Mouse (Mus musculus) neural tube, embryonic 12.5 days (tissue): ENCODE results near the gene Mt3. TPM values are rescaled to one million over a fixed set of nuclear protein-coding genes. Genes with fewer than 3 reads are reported as not detected.
"Not testable (repeated sequence)": the region's sequence is repeated elsewhere in the genome, so short reads cannot be mapped to it uniquely, and the experiment has no call there.

Source experiments
- ATAC-seq: fragments of 200-750 bp; cut with Nextera tagmentation; 2 replicates; pipeline ENCODE4 v1.8.0; 2017; ENCODE audit warnings: low read depth, mild to moderate bottlenecking, moderate TSS enrichment, moderate library complexity; ENCODE audit not compliant: low FRiP score
- H3K27ac ChIP-seq: fragments of 300-500 bp; sonication (generic); 2 replicates; pipeline ENCODE4 v1.5.1; 2016
- H3K27me3 ChIP-seq: fragments of 300-500 bp; sonication (generic); replicated peaks from 2 replicates; pipeline ENCODE4 v1.6.1; 2016; ENCODE audit warnings: mild to moderate bottlenecking
- H3K36me3 ChIP-seq: fragments of 300-500 bp; sonication (generic); 2 replicates; pipeline ENCODE4 v1.6.1; 2016; ENCODE audit warnings: mild to moderate bottlenecking
- H3K4me1 ChIP-seq: fragments of 300-500 bp; sonication (generic); 2 replicates; pipeline ENCODE4 v1.6.1; 2016
- H3K4me2 ChIP-seq: fragments of 300-500 bp; sonication (generic); replicated peaks from 2 replicates; pipeline ENCODE4 v1.6.1; 2016; ENCODE audit warnings: mild to moderate bottlenecking
- H3K4me3 ChIP-seq: fragments of 300-500 bp; sonication (generic); 2 replicates; pipeline ENCODE4 v1.5.1; 2016
- H3K9ac ChIP-seq: fragments of 300-500 bp; sonication (generic); 2 replicates; pipeline ENCODE4 v1.6.1; 2016; ENCODE audit warnings: mild to moderate bottlenecking
- H3K9me3 ChIP-seq: fragments of 300-500 bp; sonication (generic); 2 replicates; pipeline ENCODE4 v1.6.1; 2016; ENCODE audit warnings: mild to moderate bottlenecking
- WGBS: fragments of 180-500 bp; shearing (Covaris S2); methylation state at CpG from one replicate; pipeline ENCODE4 v1.1.7; 2016; 5-methylcytosine and 5-hydroxymethylcytosine counted together
- polyA plus RNA-seq: library from polyadenylated mRNA; unstranded; fragments of >200 nt; fragmentation: Nextera tagmentation; extraction: Ambion mirVana; gene quantifications from 2 replicates; pipeline ENCODE4 v1.2.1, GENCODE M21; 2016

Mt3 gene
- polyA plus RNA-seq, 1 experiment from 2014 or later, result 24.8 TPM

DNA sequence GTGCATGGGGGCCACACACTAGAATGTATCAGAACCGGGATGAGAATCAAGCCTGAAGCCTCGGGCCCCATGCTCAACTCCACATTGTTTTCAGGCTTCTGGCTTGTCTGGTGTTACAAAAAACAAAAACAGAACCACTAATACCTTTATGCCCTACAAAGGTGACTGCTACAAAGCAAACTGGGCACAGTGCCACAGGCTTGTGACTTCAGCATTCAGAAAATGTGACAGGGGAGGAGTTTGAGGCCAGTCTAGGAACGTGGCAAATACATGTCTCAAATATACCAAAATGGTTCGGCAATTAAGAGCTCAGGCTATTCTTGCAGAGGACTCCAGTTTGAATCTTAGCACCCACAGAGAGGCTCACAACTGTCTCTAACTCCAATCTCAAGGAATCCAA, 3.7 kb downstream of the Mt3 start:
- 82% methylated on average over 4 of the region's 4 CpGs for whole genome bisulfite sequencing

DNA sequence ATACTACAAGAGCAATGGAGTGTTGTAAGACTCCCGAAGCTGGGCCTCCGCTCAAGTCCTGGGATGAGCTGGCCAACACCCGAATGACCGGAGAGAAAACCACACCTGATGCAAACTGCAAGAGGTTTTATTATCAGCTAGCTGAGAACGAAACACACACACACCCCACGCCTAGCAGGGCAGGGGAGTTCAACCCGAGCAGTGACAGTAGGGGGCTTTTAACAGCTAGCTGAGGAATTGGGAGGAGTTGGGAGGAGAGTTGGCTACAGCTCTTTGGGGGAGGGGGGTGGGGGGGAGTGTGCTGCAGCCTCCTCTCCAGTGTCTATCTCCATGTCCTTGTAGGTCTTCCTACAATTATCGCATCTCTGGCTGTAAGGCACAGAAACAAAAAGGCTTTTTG, 13.4 kb downstream of the Mt3 start:
- not testable (repeated sequence) for H3K9me3 ChIP-seq, H3K4me3 ChIP-seq
- 70% methylated on average over 8 of the region's 8 CpGs for WGBS

More for the DNA sequence above, 3.7 kb downstream of the Mt3 start:
- Histone ChIP-seq H3K27ac (no peak overlapping the region), H3K4me3 (no peak overlapping the region), H3K4me1 (peaks cover 18% of the 10 kb centered on the region), H3K9ac (no peak overlapping the region), H3K4me2 (no peak overlapping the region), H3K36me3 (no peaks in the 10 kb centered on the region), H3K9me3 (no peaks in the 10 kb centered on the region), H3K27me3 (peaks cover 15% of the 10 kb centered on the region)
- no peak for ATAC-seq

DNA sequence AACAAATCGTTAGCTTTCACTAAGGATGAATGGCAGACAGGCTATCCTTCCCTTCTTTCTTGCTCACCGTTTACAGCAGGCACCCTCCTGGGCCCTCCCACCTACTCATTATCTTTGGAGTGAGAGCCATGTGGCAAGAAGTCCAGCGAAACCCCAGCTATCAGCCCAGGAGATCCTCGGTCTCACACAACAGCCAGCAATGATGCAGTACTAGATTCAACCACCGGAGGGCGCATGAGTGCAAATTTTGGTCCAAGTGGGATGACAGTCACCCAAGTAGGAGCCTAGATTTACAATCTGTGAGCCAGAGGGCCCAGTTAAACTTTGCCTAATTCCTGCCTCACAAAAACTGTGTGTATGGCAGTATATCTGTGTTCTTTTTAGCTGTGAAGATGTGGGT, 14.8 kb downstream of the Mt3 start:
- no peaks in the 10 kb centered on the region for H3K9me3 ChIP-seq
- no peaks in the 10 kb centered on the region for H3K36me3 ChIP-seq
- no peak overlapping the region; the same call in 1 of the 2 replicates for H3K9ac ChIP-seq
- peaks cover 37% of the 10 kb centered on the region for H3K27me3 ChIP-seq
- no peak overlapping the region for H3K4me3 ChIP-seq
- H3K4me1 ChIP-seq, result peaks cover 8% of the 10 kb centered on the region
- no peak overlapping the region for H3K27ac ChIP-seq
- H3K4me2 ChIP-seq, result no peak overlapping the region
- peak; percentile 63; the same call in 1 of the 2 replicates for ATAC-seq
- WGBS, result 0% methylated on average over 6 of the region's 6 CpGs

More for the DNA sequence above, 13.4 kb downstream of the Mt3 start:
- not testable (repeated sequence) for H3K4me2 ChIP-seq, ATAC-seq, H3K36me3 ChIP-seq, H3K27ac ChIP-seq, H3K9ac ChIP-seq, H3K4me1 ChIP-seq
- H3K27me3 ChIP-seq, result peaks cover 22% of the 10 kb centered on the region

DNA sequence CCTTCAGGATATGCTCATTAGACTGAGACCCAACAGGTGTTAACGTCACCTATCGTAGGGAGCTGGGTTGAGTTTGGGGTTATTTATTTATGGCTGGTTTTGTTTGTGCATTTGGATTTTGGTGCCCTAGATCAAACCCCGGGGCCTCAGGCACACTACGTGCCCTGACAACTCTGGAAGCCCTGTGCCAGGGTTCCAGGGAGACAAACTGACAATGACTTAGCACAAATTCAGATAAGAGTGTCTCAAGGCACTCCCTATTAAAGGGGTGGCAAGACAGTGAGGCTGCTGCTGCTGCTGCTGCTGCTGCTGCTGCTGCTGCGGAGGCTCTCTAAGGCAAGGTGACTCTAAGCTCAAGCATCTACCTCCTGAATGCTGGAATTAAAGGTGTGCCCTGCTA, 17.1 kb downstream of the Mt3 start:
- Histone ChIP-seq H3K4me2 (no peak overlapping the region), H3K9me3 (no peaks in the 10 kb centered on the region), H3K27ac (no peak overlapping the region), H3K27me3 (peaks cover 60% of the 10 kb centered on the region), H3K9ac (no peak overlapping the region), H3K4me3 (no peak overlapping the region), H3K4me1 (peaks cover 19% of the 10 kb centered on the region), H3K36me3 (no peaks in the 10 kb centered on the region)
- no peak for ATAC-seq
- WGBS, result 86% methylated on average over 5 of the region's 5 CpGs

DNA sequence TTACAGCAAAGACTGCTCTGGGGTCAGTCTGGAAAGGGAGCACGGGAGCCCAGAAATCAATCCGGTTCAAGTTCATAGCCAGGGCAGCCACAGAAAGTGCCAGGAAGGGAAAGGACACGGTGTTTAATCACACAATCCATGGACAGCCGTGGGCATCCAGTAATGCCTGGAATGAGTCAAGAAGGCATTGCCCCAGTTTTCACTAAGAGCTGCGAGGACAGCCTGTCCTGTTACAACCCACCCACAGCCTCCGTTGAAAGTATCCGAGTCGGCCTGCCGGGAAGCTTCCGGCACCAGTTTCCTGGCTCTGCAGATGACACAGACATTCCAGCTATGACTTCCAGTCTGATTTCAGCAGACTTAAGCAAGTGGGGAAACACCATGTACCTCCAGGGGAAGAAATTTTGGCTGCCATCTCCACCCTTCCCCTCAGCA, 18.9 kb downstream of the Mt3 start:
- peak overlapping the region; percentile 85 for H3K4me2 ChIP-seq
- H3K36me3 ChIP-seq, result no peaks in the 10 kb centered on the region
- H3K9ac ChIP-seq, result no peak overlapping the region
- H3K4me1 ChIP-seq, result peaks cover 19% of the 10 kb centered on the region
- H3K27ac ChIP-seq, result no peak overlapping the region
- peaks cover 77% of the 10 kb centered on the region for H3K27me3 ChIP-seq
- no peak overlapping the region for H3K4me3 ChIP-seq
- ATAC-seq, result no peak
- no peaks in the 10 kb centered on the region for H3K9me3 ChIP-seq
- WGBS, result 33% methylated on average over 10 of the region's 10 CpGs

DNA sequence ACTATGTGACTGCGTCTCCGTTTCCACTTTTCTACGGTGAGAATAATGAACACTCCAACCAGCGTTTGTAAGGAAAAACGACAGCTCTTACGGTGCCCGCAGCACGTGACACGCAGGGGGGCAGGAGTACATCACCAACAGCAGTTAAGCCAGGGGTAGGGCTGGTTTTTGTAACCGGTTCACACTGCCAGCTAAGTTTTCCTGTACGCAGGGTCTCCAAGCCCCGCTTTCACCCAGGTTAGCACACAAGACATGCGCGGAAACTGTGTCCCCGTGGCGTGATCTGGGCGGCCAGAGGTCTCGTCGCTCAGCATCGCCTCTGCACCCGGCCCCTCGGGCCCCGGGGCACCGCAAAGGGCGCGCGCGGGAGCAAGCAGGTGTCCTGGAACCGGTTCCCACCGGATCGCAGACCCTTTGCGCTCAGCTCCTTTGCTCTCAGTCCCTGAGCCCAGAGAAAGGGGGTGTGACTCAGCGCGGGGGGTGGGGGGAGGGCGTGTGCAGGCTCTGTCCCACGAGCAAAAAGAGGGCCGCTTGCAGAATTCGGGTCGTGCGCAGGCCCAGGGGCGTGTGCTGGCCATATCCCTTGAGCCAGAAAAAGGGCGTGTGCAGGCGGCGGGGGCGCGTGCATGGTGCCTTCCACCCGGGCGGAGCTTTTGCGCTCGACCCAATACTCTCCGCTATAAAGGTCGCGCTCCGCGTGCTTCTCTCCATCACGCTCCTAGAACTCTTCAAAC, 19.8 kb downstream of the Mt3 start, which contains the start of gene Mt2:
Mt2 (plus strand) TSS at position 590 of the 734 bp plus-strand sequence.
- WGBS, result under 1% methylated on average over 56 of the region's 56 CpGs
- Histone ChIP-seq H3K4me1 (peaks cover 19% of the 10 kb centered on the region), H3K27ac (no peak within 1 kb of the TSS), H3K9me3 (no peaks in the 10 kb centered on the region), H3K36me3 (no peaks in the 10 kb centered on the region), H3K27me3 (peaks cover 86% of the 10 kb centered on the region), H3K9ac (peak within 1 kb of the TSS; percentile 44), H3K4me2 (peak within 1 kb of the TSS; percentile 85), H3K4me3 (peak within 1 kb of the TSS; percentile 39)
- ATAC-seq, result peak; percentile 63

DNA sequence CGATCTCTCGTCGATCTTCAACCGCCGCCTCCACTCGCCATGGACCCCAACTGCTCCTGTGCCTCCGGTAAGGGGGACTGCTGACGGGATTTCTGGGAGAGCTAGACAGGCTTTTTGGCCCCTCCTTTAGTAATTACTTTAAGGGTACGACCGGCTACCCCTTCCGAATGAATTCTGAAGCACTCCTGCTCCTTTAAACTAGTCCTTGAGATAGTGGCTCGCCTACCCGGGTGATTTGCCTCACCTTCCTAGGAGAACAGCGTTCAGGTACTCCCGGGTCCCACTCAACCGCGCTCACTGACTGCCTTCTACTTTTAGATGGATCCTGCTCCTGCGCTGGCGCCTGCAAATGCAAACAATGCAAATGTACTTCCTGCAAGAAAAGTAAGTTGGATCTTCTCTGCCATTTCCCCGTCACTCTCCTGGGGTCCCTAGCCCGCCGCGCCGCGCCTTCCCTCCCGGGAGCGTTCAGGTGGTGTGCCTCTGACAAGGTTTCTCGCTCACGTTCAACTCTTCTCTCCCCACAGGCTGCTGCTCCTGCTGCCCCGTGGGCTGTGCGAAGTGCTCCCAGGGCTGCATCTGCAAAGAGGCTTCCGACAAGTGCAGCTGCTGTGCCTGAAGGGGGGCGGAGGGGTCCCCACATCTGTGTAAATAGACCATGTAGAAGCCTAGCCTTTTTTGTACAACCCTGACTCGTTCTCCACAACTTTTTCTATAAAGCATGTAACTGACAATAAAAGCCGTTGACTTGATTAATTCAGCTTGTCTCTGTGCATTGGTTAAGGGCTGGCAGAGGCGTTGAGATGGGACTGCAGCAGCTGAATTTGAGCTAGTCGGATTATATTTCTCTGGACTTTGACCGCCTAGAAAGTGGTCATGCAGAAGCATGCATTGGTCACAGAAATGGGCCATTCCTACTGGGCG, 20.7 kb downstream of the Mt3 start:
- 1% methylated on average over 39 of the region's 39 CpGs for WGBS
- Histone ChIP-seq H3K4me1 (peaks cover 19% of the 10 kb centered on the region), H3K4me3 (peak overlapping the region; percentile 39), H3K9me3 (no peaks in the 10 kb centered on the region), H3K9ac (peak overlapping the region; percentile 44; the same call in 1 of the 2 replicates), H3K27ac (no peak overlapping the region), H3K27me3 (peaks cover 85% of the 10 kb centered on the region), H3K36me3 (no peaks in the 10 kb centered on the region), H3K4me2 (peak overlapping the region; percentile 85)
- ATAC-seq, result 0 out of 2 replicates have a peak, but pooled peaks have one; percentile 60

DNA sequence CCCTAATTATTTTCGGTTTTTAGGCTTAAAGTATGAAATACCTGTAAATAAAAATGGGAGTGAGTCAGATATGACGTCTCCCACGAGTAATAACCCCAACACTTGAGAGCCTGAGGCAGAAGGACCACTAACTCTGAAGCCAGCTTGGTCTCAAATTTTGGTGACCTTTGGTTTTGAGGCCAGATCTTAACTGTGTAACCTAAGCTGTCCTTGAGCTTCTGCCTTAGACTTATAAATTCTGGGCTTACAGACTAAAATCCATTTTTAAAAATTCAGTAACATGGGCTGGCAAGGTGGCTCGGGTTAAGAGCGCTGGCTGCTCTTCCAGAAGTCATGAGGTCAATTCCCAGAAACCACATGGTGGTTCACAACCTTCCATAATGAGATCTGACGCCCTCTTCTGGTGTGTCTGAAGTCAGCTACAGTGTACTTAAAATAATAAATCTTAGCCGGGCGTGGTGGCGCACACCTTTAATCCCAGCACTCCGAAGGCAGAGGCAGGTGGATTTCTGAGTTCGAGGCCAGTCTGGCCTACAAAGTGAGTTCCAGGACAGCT, 21.5 kb downstream of the Mt3 start:
- H3K27me3 ChIP-seq, result peaks cover 92% of the 10 kb centered on the region
- H3K27ac ChIP-seq, result no peak overlapping the region
- 38% methylated on average over 11 of the region's 11 CpGs for WGBS
- no peak overlapping the region for H3K4me2 ChIP-seq
- H3K9ac ChIP-seq, result no peak overlapping the region
- H3K9me3 ChIP-seq, result no peaks in the 10 kb centered on the region
- H3K4me3 ChIP-seq, result no peak overlapping the region
- no peaks in the 10 kb centered on the region for H3K36me3 ChIP-seq
- no peak for ATAC-seq
- H3K4me1 ChIP-seq, result peaks cover 22% of the 10 kb centered on the region

DNA sequence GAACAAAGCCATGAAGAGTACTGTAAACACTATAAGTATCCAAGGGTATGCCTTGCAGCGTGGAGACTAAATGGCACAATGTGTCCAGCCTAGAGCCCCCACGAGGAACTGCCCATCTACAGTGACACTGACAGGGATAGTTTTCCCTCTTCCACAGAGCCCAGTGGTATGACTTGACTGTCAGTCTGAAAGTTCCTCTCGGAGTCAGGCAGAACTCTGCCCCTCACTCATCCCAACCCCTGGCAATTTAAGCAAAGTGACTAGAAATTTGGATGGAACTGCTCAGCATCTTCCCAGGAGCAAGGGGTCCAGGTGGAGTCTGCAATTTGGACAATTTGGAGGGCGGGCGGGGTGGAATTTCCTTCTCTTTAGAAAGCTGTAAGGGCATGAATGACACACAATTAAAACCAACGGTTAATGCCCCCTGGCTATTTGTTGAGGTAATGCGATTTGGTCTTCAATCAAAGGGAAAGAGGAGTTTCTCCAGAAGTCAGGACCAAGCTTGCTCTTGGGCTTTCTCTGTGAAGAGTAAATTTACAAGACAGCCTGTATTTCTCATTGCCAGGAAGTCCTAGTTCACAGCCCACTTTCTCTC, 22.3 kb downstream of the Mt3 start:
- Histone ChIP-seq H3K27ac (no peak overlapping the region), H3K4me1 (peaks cover 30% of the 10 kb centered on the region), H3K4me2 (no peak overlapping the region), H3K9ac (no peak overlapping the region), H3K4me3 (no peak overlapping the region), H3K9me3 (no peaks in the 10 kb centered on the region), H3K36me3 (no peaks in the 10 kb centered on the region), H3K27me3 (peaks cover 93% of the 10 kb centered on the region)
- no peak for ATAC-seq
- WGBS, result 19% methylated on average over 7 of the region's 7 CpGs

DNA sequence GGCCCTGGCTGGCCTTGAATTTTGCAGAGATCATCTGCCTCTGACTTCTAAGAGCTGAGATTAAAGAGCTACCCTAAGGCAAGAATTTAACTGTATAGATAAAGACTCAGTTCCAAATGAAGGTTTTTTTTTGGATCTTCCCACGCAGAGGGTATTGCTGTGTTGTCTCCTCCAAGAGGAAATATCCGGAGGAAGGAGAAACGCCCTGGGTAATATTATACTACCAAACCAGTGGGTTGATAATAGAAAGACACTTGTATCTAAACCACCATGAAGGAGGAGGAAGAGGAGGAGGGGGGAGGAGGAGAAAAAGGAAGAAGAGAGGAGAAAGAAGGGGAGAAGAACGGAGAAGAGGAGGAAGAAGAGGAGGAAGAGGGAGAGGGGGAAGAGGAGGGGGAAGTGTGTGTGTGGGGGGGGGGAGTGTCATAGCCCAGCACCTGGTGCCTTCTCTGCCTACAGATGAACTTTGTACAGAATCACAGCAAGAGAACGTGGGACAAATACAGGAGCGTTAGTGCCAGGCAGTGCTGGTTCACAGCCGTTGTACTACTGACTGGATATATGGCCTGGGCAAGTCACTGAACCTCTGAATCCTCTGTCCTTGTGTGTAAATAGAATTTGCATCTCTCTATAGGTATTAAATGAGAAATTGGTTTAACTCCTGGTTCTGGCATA, 25.4 kb downstream of the Mt3 start:
- H3K9ac ChIP-seq, result no peak overlapping the region
- no peaks in the 10 kb centered on the region for H3K9me3 ChIP-seq
- H3K27ac ChIP-seq, result no peak overlapping the region
- H3K27me3 ChIP-seq, result peaks cover 90% of the 10 kb centered on the region
- H3K4me2 ChIP-seq, result no peak overlapping the region
- WGBS, result 61% methylated on average over 7 of the region's 7 CpGs
- H3K36me3 ChIP-seq, result no peaks in the 10 kb centered on the region
- peaks cover 22% of the 10 kb centered on the region for H3K4me1 ChIP-seq
- ATAC-seq, result no peak
- H3K4me3 ChIP-seq, result no peak overlapping the region

DNA sequence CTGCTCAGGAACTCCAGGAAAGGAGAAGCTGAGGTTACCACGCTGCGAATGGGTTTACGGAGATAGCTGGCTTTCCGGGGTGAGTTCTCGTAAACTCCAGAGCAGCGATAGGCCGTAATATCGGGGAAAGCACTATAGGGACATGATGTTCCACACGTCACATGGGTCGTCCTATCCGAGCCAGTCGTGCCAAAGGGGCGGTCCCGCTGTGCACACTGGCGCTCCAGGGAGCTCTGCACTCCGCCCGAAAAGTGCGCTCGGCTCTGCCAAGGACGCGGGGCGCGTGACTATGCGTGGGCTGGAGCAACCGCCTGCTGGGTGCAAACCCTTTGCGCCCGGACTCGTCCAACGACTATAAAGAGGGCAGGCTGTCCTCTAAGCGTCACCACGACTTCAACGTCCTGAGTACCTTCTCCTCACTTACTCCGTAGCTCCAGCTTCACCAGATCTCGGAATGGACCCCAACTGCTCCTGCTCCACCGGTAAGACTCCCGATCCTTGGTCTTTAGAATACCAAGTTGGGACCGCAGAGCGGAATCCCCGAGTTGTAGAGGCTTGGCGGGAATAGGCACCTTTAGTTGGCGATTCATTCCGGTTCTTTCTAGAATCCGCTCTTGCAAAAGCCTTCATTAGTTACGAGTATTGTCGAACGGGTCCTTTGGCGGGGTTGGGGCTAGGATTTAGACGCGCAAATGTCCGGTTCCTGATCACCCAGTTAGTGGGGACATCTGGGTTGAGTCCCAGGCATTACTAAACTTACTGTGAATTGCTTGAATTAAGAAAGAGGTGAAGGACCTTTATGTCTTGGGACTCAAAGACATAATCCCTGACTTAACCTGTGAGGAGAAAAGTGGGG, 26.7 kb downstream of the Mt3 start, which contains the start of gene Mt1:
Mt1 (plus strand) TSS at position 226 of the 856 bp plus-strand sequence.
- Histone ChIP-seq H3K9ac (peak within 1 kb of the TSS; percentile 46; the same call in 1 of the 2 replicates), H3K27me3 (peaks cover 90% of the 10 kb centered on the region), H3K27ac (no peak within 1 kb of the TSS), H3K4me1 (peaks cover 24% of the 10 kb centered on the region), H3K9me3 (no peaks in the 10 kb centered on the region), H3K4me3 (peak within 1 kb of the TSS; percentile 31), H3K4me2 (peak within 1 kb of the TSS; percentile 67), H3K36me3 (no peaks in the 10 kb centered on the region)
- WGBS, result under 1% methylated on average over 50 of the region's 50 CpGs
- ATAC-seq, result peak; percentile 68
